Mouse (Mus musculus) liver, adult 2 months (tissue): Measurements from ENCODE around the gene Wipf1.

ENCODE experiments used
- CTCF ChIP-seq: fragments of 200-500 bp; IDR thresholded peaks from 2 replicates; pipeline ENCODE4 v1.5.1; 2011; ENCODE audit warnings: low read depth, low read length, control low read depth
- POLR2A ChIP-seq: fragments of 200-500 bp; IDR thresholded peaks from 2 replicates; pipeline ENCODE4 v1.6.1; 2011; ENCODE audit warnings: low read length, control low read depth; ENCODE audit not compliant: insufficient read depth; ENCODE audit errors: extremely low read depth

- no peak for TF ChIP-seq CTCF
- TF ChIP-seq POLR2A: no peak
These were observed 23.4 kb upstream of the Wipf1 start for GRCm38 (mm10) chr2:73552926-73553325.
